Mouse (Mus musculus): Measurements from ENCODE around the gene Lrrc47. TPM values are rescaled to one million over a fixed set of nuclear protein-coding genes. Genes with fewer than 3 reads are reported as not detected.

Lrrc47 gene
- polyA plus RNA-seq (2015; fragmentation: Nextera tagmentation; extraction: Ambion mirVana): 13.3 and 13.9 TPM in 2 replicates

- Histone ChIP-seq H3K27me3 (replicated peaks) (no peaks in the 10 kb centered on the region), H3K36me3 (peaks cover 38% of the 10 kb centered on the region), H3K27ac (replicated peaks) (peak within 1 kb of the TSS; percentile 41), H3K4me2 (peak within 1 kb of the TSS; percentile 94), H3K4me1 (peaks cover 25% of the 10 kb centered on the region), H3K9ac (peak within 1 kb of the TSS; percentile 90), H3K4me3 (peak within 1 kb of the TSS; percentile 91), H3K9me3 (no peaks in the 10 kb centered on the region)
- WGBS: 0% methylated on average over 39 of the region's 59 CpGs
- peak; percentile 81 for ATAC-seq (ENCODE audit: extremely low read depth, insufficient number of reproducible peaks, low FRiP score, low TSS enrichment)
Measured at GRCm38 (mm10) chr4:154011646-154012089, at the start of gene Lrrc47. Gene Lrrc47 (plus strand): TSS chr4:154011731.

- Histone ChIP-seq H3K9me3 (no peaks in the 10 kb centered on the region), H3K4me2 (no peak overlapping the region), H3K27ac (replicated peaks) (no peak overlapping the region), H3K4me1 (peaks cover 12% of the 10 kb centered on the region), H3K4me3 (no peak overlapping the region), H3K27me3 (replicated peaks) (no peaks in the 10 kb centered on the region), H3K9ac (no peak overlapping the region), H3K36me3 (peaks cover 76% of the 10 kb centered on the region)
- ATAC-seq (ENCODE audit: extremely low read depth, insufficient number of reproducible peaks, low FRiP score, low TSS enrichment): no peak
- 77% methylated on average over 7 of the region's 7 CpGs for WGBS
Measured at GRCm38 (mm10) chr4:153962631-153963030, 48.9 kb upstream of the Lrrc47 start.

DNA sequence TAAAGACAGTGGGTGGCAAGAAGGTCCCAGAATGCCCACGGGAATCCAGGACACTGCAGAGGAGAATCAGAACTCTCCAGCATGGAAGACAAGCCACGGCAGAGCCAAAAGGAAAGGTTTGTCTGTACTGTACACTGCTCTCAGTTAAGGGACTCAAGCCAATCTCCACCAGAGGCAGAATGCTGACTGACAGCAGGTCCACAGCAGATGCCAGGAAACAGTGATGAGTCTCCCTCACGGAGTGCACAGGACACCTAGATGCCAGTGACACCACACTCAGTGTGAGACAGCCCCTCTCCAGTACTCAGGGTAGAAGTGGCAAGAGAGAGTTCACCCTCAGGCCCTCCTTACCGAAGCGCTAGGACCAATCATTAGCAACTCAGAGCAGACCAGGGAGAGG, 44.9 kb upstream of the Lrrc47 start:
- no peaks in the 10 kb centered on the region for H3K27me3 ChIP-seq (replicated peaks)
- no peak for ATAC-seq (ENCODE audit: extremely low read depth, insufficient number of reproducible peaks, low FRiP score, low TSS enrichment)
- no peaks in the 10 kb centered on the region for H3K9me3 ChIP-seq
- H3K4me1 ChIP-seq: no peaks in the 10 kb centered on the region
- H3K27ac ChIP-seq (replicated peaks): no peak overlapping the region
- H3K9ac ChIP-seq: no peak overlapping the region
- H3K4me2 ChIP-seq: no peak overlapping the region
- WGBS: 77% methylated on average over 5 of the region's 5 CpGs
- H3K4me3 ChIP-seq: no peak overlapping the region
- H3K36me3 ChIP-seq: peaks cover 84% of the 10 kb centered on the region

- Histone ChIP-seq H3K9ac (no peak overlapping the region), H3K36me3 (peaks cover 78% of the 10 kb centered on the region), H3K27me3 (replicated peaks) (no peaks in the 10 kb centered on the region), H3K4me2 (no peak overlapping the region), H3K4me1 (no peaks in the 10 kb centered on the region), H3K9me3 (no peaks in the 10 kb centered on the region), H3K4me3 (no peak overlapping the region), H3K27ac (replicated peaks) (no peak overlapping the region)
- WGBS: 72% methylated on average over 2 of the region's 2 CpGs
- ATAC-seq (ENCODE audit: extremely low read depth, insufficient number of reproducible peaks, low FRiP score, low TSS enrichment): no peak
Measured at GRCm38 (mm10) chr4:153967556-153967955, 44.0 kb upstream of the Lrrc47 start.

GRCm38 (mm10) chr4:153968063-153968462, 43.5 kb upstream of the Lrrc47 start:
- Histone ChIP-seq H3K9ac (no peak overlapping the region), H3K4me2 (no peak overlapping the region), H3K27ac (replicated peaks) (no peak overlapping the region), H3K36me3 (peaks cover 73% of the 10 kb centered on the region), H3K27me3 (replicated peaks) (no peaks in the 10 kb centered on the region), H3K9me3 (no peaks in the 10 kb centered on the region), H3K4me1 (no peaks in the 10 kb centered on the region), H3K4me3 (no peak overlapping the region)
- WGBS: 85% methylated on average over 2 of the region's 2 CpGs
- no peak for ATAC-seq (ENCODE audit: extremely low read depth, insufficient number of reproducible peaks, low FRiP score, low TSS enrichment)

- Histone ChIP-seq H3K4me1 (peaks cover 28% of the 10 kb centered on the region), H3K27ac (replicated peaks) (peak within 1 kb of the TSS; percentile 69), H3K4me2 (peak within 1 kb of the TSS; percentile 90), H3K4me3 (peak within 1 kb of the TSS; percentile 99), H3K36me3 (peaks cover 33% of the 10 kb centered on the region), H3K9me3 (no peaks in the 10 kb centered on the region), H3K9ac (peak within 1 kb of the TSS; percentile 94), H3K27me3 (replicated peaks) (no peaks in the 10 kb centered on the region)
- ATAC-seq (ENCODE audit: extremely low read depth, insufficient number of reproducible peaks, low FRiP score, low TSS enrichment): peak; percentile 91
- 1% methylated on average over 68 of the region's 68 CpGs for WGBS
Measured at GRCm38 (mm10) chr4:153974431-153975291, 36.9 kb upstream of the Lrrc47 start, which contains the start of the genes Dffb and Cep104. Gene Dffb (minus strand): TSS chr4:153975126. Gene Cep104 (plus strand): TSS chr4:153975194.

DNA sequence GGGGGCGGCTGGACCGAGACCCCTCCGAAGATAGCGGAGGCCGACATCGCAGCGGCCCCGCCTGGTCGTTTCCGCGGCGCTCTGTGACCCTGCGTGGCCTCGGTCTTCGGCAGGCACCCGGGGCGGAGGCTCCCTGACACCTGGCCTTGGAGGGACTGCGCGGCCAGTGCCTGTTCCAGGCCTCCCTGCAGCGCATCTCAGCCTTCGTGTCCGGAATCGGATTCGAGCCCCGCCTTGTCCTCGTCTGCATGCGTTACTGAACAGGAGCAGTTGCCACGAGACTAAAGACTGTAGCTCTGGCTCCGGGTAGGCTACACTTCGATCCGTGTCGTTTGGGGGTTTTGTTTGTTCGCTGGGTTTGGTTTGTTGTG, 36.3 kb upstream of the Lrrc47 start:
- peak overlapping the region; percentile 69 for H3K27ac ChIP-seq (replicated peaks)
- peak; percentile 20; the same call in 1 of the 2 replicates for ATAC-seq (ENCODE audit: extremely low read depth, insufficient number of reproducible peaks, low FRiP score, low TSS enrichment)
- H3K4me3 ChIP-seq: peak overlapping the region; percentile 99

GRCm38 (mm10) chr4:153975768-153976167, 35.8 kb upstream of the Lrrc47 start:
- 39% methylated on average over 6 of the region's 6 CpGs for WGBS
- Histone ChIP-seq H3K36me3 (peaks cover 33% of the 10 kb centered on the region), H3K27me3 (replicated peaks) (no peaks in the 10 kb centered on the region), H3K9me3 (no peaks in the 10 kb centered on the region), H3K4me2 (peak overlapping the region; percentile 90), H3K27ac (replicated peaks) (no peak overlapping the region), H3K4me3 (peak overlapping the region; percentile 99), H3K4me1 (peaks cover 28% of the 10 kb centered on the region), H3K9ac (peak overlapping the region; percentile 94)
- no peak for ATAC-seq (ENCODE audit: extremely low read depth, insufficient number of reproducible peaks, low FRiP score, low TSS enrichment)

More for the DNA sequence above, 36.3 kb upstream of the Lrrc47 start:
- Histone ChIP-seq H3K9me3 (no peaks in the 10 kb centered on the region), H3K4me2 (peak overlapping the region; percentile 90), H3K4me1 (peaks cover 28% of the 10 kb centered on the region), H3K9ac (peak overlapping the region; percentile 94), H3K27me3 (replicated peaks) (no peaks in the 10 kb centered on the region), H3K36me3 (peaks cover 33% of the 10 kb centered on the region)
- under 1% methylated on average over 33 of the region's 33 CpGs for WGBS

DNA sequence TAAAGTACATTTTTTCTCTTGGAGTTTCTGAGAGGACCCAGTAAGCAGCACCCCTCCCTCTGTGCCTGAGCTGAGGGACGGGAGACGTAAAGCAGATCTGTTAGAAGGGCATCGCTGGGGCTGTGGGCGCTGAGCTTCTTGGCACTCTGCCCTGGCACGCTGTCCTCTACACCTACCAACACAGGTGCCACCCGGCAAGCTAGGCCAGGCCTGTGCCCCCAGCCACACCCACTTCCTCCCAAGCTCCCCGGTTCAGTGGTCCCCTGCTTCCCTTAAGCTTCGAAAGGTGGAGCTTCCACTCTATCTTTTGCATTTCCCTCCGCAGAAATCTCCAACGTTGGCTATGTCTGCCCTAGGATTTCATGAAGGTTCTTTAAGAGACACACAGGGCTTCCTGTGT, 32.3 kb upstream of the Lrrc47 start:
- Histone ChIP-seq H3K9me3 (no peaks in the 10 kb centered on the region), H3K4me1 (peaks cover 19% of the 10 kb centered on the region), H3K27ac (replicated peaks) (no peak overlapping the region), H3K4me2 (no peak overlapping the region), H3K4me3 (no peak overlapping the region), H3K27me3 (replicated peaks) (no peaks in the 10 kb centered on the region), H3K36me3 (peaks cover 55% of the 10 kb centered on the region), H3K9ac (no peak overlapping the region)
- WGBS: 84% methylated on average over 10 of the region's 10 CpGs
- no peak for ATAC-seq (ENCODE audit: extremely low read depth, insufficient number of reproducible peaks, low FRiP score, low TSS enrichment)

- no peaks in the 10 kb centered on the region for H3K9me3 ChIP-seq
- no peak overlapping the region for H3K27ac ChIP-seq (replicated peaks)
- no peaks in the 10 kb centered on the region for H3K27me3 ChIP-seq (replicated peaks)
- H3K36me3 ChIP-seq: peaks cover 67% of the 10 kb centered on the region
- no peak for ATAC-seq (ENCODE audit: extremely low read depth, insufficient number of reproducible peaks, low FRiP score, low TSS enrichment)
- peaks cover 19% of the 10 kb centered on the region for H3K4me1 ChIP-seq
- H3K9ac ChIP-seq: no peak overlapping the region
- WGBS: 93% methylated on average over 11 of the region's 11 CpGs
- H3K4me2 ChIP-seq: no peak overlapping the region
- H3K4me3 ChIP-seq: no peak overlapping the region
Measured at GRCm38 (mm10) chr4:153980470-153980869, 31.1 kb upstream of the Lrrc47 start.

GRCm38 (mm10) chr4:153992715-153993114, 18.8 kb upstream of the Lrrc47 start:
- no peak for ATAC-seq (ENCODE audit: extremely low read depth, insufficient number of reproducible peaks, low FRiP score, low TSS enrichment)
- 86% methylated on average over 10 of the region's 10 CpGs for WGBS
- H3K36me3 ChIP-seq: peaks cover 97% of the 10 kb centered on the region

More at GRCm38 (mm10) chr4:153992715-153993114, 18.8 kb upstream of the Lrrc47 start:
- H3K4me3 ChIP-seq: no peak overlapping the region
- no peak overlapping the region for H3K27ac ChIP-seq (replicated peaks)
- H3K27me3 ChIP-seq (replicated peaks): no peaks in the 10 kb centered on the region
- H3K4me2 ChIP-seq: no peak overlapping the region
- no peaks in the 10 kb centered on the region for H3K4me1 ChIP-seq
- H3K9ac ChIP-seq: no peak overlapping the region
- H3K9me3 ChIP-seq: no peaks in the 10 kb centered on the region
